Mouse (Mus musculus) myocyte (in vitro differentiated cells): ENCODE data around the gene Gm6309.

ENCODE experiments used
- CEBPB ChIP-seq: IDR thresholded peaks from 2 replicates; pipeline ENCODE4 v1.6.1; 2011; ENCODE audit warnings: mild to moderate bottlenecking, moderate library complexity; ENCODE audit not compliant: poor library complexity, insufficient read depth, severe bottlenecking
- MAX ChIP-seq: IDR thresholded peaks from one replicate; pipeline ENCODE4 v1.6.1; 2011; ENCODE audit warnings: low read depth, mild to moderate bottlenecking, control low read depth
- MYOD1 ChIP-seq, 3 experiments: IDR thresholded peaks; one replicate each; pipeline ENCODE4 v1.6.1; 2011; ENCODE audit warnings: control low read depth in 2 of 3, low read depth in 2 of 3, mild to moderate bottlenecking in 2 of 3, moderate library complexity in 1 of 3; ENCODE audit not compliant: insufficient read length in 2 of 3, control insufficient read depth in 1 of 3
- MYOG ChIP-seq, 3 experiments: IDR thresholded peaks; one replicate each; pipeline ENCODE4 v1.6.1; 2011; ENCODE audit warnings: control low read depth in 2 of 3, low read depth in 2 of 3, mild to moderate bottlenecking in 2 of 3; ENCODE audit not compliant: insufficient read length in 2 of 3, control insufficient read depth in 1 of 3, insufficient read depth in 1 of 3
- POLR2A ChIP-seq: IDR thresholded peaks from one replicate; pipeline ENCODE4 v1.6.1; 2011; ENCODE audit warnings: low read depth, mild to moderate bottlenecking, control low read depth, moderate library complexity; ENCODE audit not compliant: insufficient read length
- REST ChIP-seq: IDR thresholded peaks from one replicate; pipeline ENCODE4 v1.6.1; 2011; ENCODE audit warnings: mild to moderate bottlenecking, control low read depth, moderate library complexity; ENCODE audit not compliant: insufficient read depth, insufficient read length
- TCF12 ChIP-seq: IDR thresholded peaks from one replicate; pipeline ENCODE4 v1.6.1; 2011; ENCODE audit warnings: mild to moderate bottlenecking, control low read depth; ENCODE audit not compliant: poor library complexity, insufficient read depth, severe bottlenecking
- USF1 ChIP-seq: IDR thresholded peaks from one replicate; pipeline ENCODE4 v1.6.1; 2011; ENCODE audit warnings: low read depth, mild to moderate bottlenecking, control low read depth, moderate library complexity

DNA sequence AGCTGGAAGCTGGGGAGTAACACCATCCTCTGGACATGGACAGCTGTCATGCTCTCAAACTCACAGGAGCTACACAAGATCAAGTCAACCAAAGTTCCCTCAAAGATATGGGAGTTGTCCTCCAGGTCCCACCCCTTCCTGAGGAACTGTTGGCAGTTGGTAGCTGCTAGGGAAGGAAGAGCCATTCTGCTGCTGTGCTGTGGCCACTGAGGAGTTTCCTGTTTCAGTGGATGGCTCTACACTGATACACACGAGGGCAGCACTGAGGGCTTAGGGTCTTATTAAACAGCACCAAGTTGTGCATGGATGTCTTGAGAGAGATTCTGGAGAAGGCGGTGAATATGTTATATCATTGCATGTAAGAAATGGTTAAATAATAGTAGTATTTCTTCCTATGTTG, 29.0 kb upstream of the Gm6309 start:
- TF ChIP-seq POLR2A (no peak), USF1 (no peak), MAX (no peak), MYOG (IDR thresholded peaks at IDR 0.05; ENCODE audit: control insufficient read depth in 1 of 3, insufficient read depth in 1 of 3, insufficient read length in 2 of 3, low read depth in 2 of 3) (no peak), MYOD1 (IDR thresholded peaks at IDR 0.05; ENCODE audit: control insufficient read depth in 1 of 3, insufficient read length in 2 of 3, low read depth in 2 of 3) (no peak), REST (no peak), TCF12 (no peak), CEBPB (no peak)
